Mouse (Mus musculus) olfactory bulb, adult 2 months (tissue): ENCODE results near the gene Olfr930.

Experiments
- CTCF ChIP-seq: fragments of 200-500 bp; IDR thresholded peaks from 2 replicates; pipeline ENCODE4 v1.5.1; 2012; ENCODE audit warnings: low read depth, mild to moderate bottlenecking, low read length, moderate library complexity; ENCODE audit not compliant: insufficient read depth
- POLR2A ChIP-seq: fragments of 200-500 bp; IDR thresholded peaks from 2 replicates; pipeline ENCODE4 v1.6.1; 2012; ENCODE audit warnings: mild to moderate bottlenecking, low read depth, low read length, moderate library complexity; ENCODE audit not compliant: insufficient read depth

GRCm38 (mm10) chr9:38929509-38929908, at the start of gene Olfr930:
- TF ChIP-seq CTCF (no peak), POLR2A (no peak)
